Mouse (Mus musculus): ENCODE results near the gene Camk1d. TPM values are rescaled to one million over a fixed set of nuclear protein-coding genes. Genes with fewer than 3 reads are reported as not detected.
A peak's percentile ranks its signal among the peaks of the same experiment; 100 is the strongest.

The Camk1d gene
- polyA plus RNA-seq, 1 experiment from 2014 or later: 7.4 TPM

DNA sequence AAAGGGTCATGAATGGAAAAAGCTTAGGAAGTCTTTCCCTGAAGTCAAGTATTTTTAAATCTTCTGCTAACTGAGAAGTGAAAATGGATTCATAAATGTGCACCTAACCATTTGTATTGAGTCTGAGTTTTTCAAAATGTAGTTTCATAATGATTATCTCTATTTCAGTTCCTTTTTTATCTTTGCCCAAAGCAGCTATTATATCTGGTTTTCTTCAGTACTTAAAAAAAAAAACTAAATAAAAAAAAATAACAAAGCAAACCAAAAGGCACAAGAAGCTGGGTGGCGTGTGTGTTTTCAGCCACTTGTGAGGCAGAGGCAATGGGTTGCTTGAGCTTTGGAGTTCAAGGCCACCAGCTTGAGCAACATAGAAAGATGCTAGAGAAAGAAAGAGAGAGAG, 26.6 kb upstream of the Camk1d start:
- WGBS: 98% methylated on average over 1 of the region's 1 CpGs
- no peak overlapping the region for H3K4me2 ChIP-seq (ENCODE audit: low read length)
- no peaks in the 10 kb centered on the region for H3K4me1 ChIP-seq (ENCODE audit: control insufficient read depth, insufficient read depth, low read depth, low read length)
- H3K4me3 ChIP-seq (ENCODE audit: low read length): no peak overlapping the region
- H3K36me3 ChIP-seq (ENCODE audit: control insufficient read depth, insufficient read depth, low read length): no peaks in the 10 kb centered on the region
- no peak overlapping the region for H3K9ac ChIP-seq (ENCODE audit: low read depth, low read length)
- H3K27me3 ChIP-seq (replicated peaks; ENCODE audit: control insufficient read depth, insufficient read depth, low read length): no peaks in the 10 kb centered on the region
- H3K27ac ChIP-seq (ENCODE audit: low read depth, low read length): no peak overlapping the region
- no peak for ATAC-seq
- H3K9me3 ChIP-seq (ENCODE audit: control insufficient read depth, low read length): no peaks in the 10 kb centered on the region

DNA sequence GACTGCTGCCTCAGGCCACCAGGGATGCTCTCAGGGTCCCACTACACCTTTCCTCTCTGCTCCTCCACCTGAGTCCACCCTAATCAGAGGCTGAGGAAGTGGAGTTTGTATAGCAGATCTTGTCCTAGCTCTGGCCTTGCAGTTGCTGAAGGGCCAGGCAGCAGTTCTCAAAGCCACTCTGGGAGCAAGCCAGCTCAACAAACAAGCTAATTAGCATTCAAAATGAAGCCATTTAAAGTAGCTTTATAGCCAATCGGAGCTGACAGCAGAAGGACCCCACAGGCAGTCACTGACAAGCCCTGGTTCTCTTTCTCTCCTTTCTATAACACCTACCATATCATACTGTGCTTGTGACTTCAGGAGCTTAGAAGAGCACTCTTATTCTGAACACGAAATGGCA, 21.6 kb upstream of the Camk1d start:
- peak; percentile 40; the same call in 1 of the 2 replicates for ATAC-seq
- H3K9ac ChIP-seq (ENCODE audit: low read depth, low read length): no peak overlapping the region
- H3K27ac ChIP-seq (ENCODE audit: low read depth, low read length): no peak overlapping the region
- H3K4me3 ChIP-seq (ENCODE audit: low read length): no peak overlapping the region
- H3K36me3 ChIP-seq (ENCODE audit: control insufficient read depth, insufficient read depth, low read length): no peaks in the 10 kb centered on the region
- H3K4me2 ChIP-seq (ENCODE audit: low read length): no peak overlapping the region
- 33% methylated on average over 2 of the region's 2 CpGs for WGBS
- H3K9me3 ChIP-seq (ENCODE audit: control insufficient read depth, low read length): no peaks in the 10 kb centered on the region
- no peaks in the 10 kb centered on the region for H3K27me3 ChIP-seq (replicated peaks; ENCODE audit: control insufficient read depth, insufficient read depth, low read length)
- peaks cover under 1% of the 10 kb centered on the region for H3K4me1 ChIP-seq (ENCODE audit: control insufficient read depth, insufficient read depth, low read depth, low read length)

DNA sequence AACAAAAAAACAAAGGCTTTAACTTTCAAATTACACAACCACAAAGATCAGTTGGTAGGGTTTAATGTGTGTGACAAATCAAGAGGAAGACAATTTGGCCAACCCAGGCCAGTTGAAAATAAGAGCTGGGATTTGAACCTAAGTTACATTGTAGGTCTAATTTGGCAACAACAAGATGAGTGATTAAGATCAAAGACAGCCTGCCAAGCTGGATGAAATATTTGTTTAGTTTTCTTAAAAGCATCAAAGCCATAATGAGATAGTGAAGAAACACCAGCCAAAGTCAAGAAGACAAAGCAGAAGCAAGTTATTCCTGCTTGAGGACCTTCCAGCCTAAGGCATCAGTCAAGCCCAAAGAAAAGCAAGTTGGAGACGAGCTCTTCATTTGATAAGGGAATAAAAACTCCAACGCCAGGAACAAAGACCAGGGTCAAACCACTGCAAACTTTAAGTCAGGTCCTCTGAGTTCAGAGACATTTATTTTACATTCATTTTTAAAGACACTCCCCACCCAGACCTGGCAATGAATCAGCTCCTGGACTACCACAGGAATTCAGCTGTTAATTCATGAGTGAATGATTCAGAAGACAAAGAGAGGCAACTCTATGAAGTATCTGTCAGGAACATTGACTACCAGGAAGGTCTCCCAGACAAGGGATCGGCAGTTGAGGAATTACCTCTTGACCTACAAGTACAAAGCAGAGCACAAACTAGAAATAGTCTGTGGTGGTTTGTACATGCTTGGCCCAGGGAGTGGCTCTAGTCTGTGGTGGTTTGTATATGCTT, 19.2 kb upstream of the Camk1d start:
- Histone ChIP-seq H3K36me3 (ENCODE audit: control insufficient read depth, insufficient read depth, low read length) (no peaks in the 10 kb centered on the region), H3K9ac (ENCODE audit: low read depth, low read length) (no peak overlapping the region), H3K4me3 (ENCODE audit: low read length) (no peak overlapping the region), H3K9me3 (ENCODE audit: control insufficient read depth, low read length) (no peaks in the 10 kb centered on the region), H3K27me3 (replicated peaks; ENCODE audit: control insufficient read depth, insufficient read depth, low read length) (no peaks in the 10 kb centered on the region), H3K4me1 (ENCODE audit: control insufficient read depth, insufficient read depth, low read depth, low read length) (peaks cover 9% of the 10 kb centered on the region), H3K27ac (ENCODE audit: low read depth, low read length) (no peak overlapping the region), H3K4me2 (ENCODE audit: low read length) (no peak overlapping the region)
- 59% methylated on average over 3 of the region's 3 CpGs for WGBS
- ATAC-seq: no peak

DNA sequence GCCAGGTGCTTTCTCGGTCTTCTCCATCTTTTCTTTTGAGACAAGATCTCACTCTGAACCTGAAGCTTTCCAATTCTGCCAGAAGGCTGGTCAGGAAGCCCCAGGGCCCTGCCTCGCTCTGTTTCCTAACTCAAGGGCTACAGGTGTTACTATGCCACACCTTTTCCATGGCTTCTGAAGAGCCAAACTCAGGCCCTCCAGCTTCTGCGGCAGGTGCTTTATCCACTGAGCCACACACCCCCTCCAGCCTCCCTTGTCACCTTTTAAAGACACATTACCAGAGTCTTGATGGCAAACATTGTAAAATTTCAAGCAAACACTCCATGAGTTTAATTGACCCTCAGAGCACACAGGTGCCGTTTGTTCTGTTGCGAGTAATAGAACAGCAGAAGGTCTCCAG, 17.7 kb upstream of the Camk1d start:
- H3K36me3 ChIP-seq (ENCODE audit: control insufficient read depth, insufficient read depth, low read length): no peaks in the 10 kb centered on the region
- H3K4me1 ChIP-seq (ENCODE audit: control insufficient read depth, insufficient read depth, low read depth, low read length): peaks cover 9% of the 10 kb centered on the region
- H3K9ac ChIP-seq (ENCODE audit: low read depth, low read length): no peak overlapping the region
- no peaks in the 10 kb centered on the region for H3K27me3 ChIP-seq (replicated peaks; ENCODE audit: control insufficient read depth, insufficient read depth, low read length)
- H3K9me3 ChIP-seq (ENCODE audit: control insufficient read depth, low read length): no peaks in the 10 kb centered on the region
- no peak overlapping the region for H3K4me2 ChIP-seq (ENCODE audit: low read length)
- no peak overlapping the region for H3K4me3 ChIP-seq (ENCODE audit: low read length)
- WGBS: 89% methylated on average over 5 of the region's 5 CpGs
- H3K27ac ChIP-seq (ENCODE audit: low read depth, low read length): no peak overlapping the region
- ATAC-seq: no peak

DNA sequence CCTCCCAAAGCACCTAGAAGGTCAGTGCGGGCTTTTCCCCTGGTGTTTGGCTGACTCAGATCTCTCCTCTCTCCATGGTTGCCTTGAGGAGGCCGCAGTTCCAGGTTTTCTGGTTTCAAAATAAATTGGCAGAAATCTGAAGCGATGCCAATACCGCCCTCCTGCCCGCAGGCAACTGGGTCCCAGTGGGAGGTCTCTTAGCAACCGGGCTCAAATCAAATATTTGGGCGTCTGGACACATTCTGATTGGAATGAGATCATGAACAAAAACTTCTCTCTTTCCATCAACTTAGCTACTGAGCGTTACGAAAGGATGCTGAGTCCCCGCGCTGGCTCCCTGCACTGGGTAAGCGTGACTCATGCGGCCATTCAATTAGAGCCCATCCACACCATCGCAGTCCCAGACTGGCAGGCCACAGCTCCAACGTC, 16.1 kb upstream of the Camk1d start:
- no peak overlapping the region for H3K9ac ChIP-seq (ENCODE audit: low read depth, low read length)
- H3K4me3 ChIP-seq (ENCODE audit: low read length): no peak overlapping the region
- WGBS: 24% methylated on average over 15 of the region's 15 CpGs
- peak overlapping the region; percentile 35 for H3K4me2 ChIP-seq (ENCODE audit: low read length)
- no peak overlapping the region for H3K27ac ChIP-seq (ENCODE audit: low read depth, low read length)
- H3K36me3 ChIP-seq (ENCODE audit: control insufficient read depth, insufficient read depth, low read length): no peaks in the 10 kb centered on the region
- H3K27me3 ChIP-seq (replicated peaks; ENCODE audit: control insufficient read depth, insufficient read depth, low read length): no peaks in the 10 kb centered on the region
- peak; percentile 80; the same call in 1 of the 2 replicates for ATAC-seq
- no peaks in the 10 kb centered on the region for H3K9me3 ChIP-seq (ENCODE audit: control insufficient read depth, low read length)
- H3K4me1 ChIP-seq (ENCODE audit: control insufficient read depth, insufficient read depth, low read depth, low read length): peaks cover 12% of the 10 kb centered on the region

DNA sequence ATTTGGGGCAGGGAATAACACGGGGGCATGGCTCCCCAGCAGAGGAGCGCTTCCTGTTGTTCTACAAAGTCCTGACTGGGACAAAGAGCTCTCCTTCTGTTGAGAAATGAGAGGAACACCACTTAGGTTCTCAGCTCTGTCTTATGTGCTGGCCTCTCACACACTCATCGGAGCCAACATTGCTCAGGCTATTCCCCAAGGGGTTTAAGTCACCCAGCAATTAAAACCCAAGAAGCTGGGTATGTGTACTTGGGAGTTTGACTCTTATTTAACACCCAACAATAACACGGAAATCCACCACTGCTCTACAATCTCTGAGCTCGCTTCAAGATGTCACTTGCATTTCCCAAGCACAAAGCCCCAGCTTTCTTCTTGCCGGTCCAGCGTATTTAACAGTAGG, 15.6 kb upstream of the Camk1d start:
- peaks cover 16% of the 10 kb centered on the region for H3K4me1 ChIP-seq (ENCODE audit: control insufficient read depth, insufficient read depth, low read depth, low read length)
- H3K9me3 ChIP-seq (ENCODE audit: control insufficient read depth, low read length): no peaks in the 10 kb centered on the region
- no peak overlapping the region for H3K27ac ChIP-seq (ENCODE audit: low read depth, low read length)
- no peak for ATAC-seq
- no peak overlapping the region for H3K9ac ChIP-seq (ENCODE audit: low read depth, low read length)
- H3K36me3 ChIP-seq (ENCODE audit: control insufficient read depth, insufficient read depth, low read length): no peaks in the 10 kb centered on the region
- H3K27me3 ChIP-seq (replicated peaks; ENCODE audit: control insufficient read depth, insufficient read depth, low read length): no peaks in the 10 kb centered on the region
- peak overlapping the region; percentile 35 for H3K4me2 ChIP-seq (ENCODE audit: low read length)
- whole genome bisulfite sequencing: 62% methylated on average over 7 of the region's 7 CpGs
- no peak overlapping the region for H3K4me3 ChIP-seq (ENCODE audit: low read length)

DNA sequence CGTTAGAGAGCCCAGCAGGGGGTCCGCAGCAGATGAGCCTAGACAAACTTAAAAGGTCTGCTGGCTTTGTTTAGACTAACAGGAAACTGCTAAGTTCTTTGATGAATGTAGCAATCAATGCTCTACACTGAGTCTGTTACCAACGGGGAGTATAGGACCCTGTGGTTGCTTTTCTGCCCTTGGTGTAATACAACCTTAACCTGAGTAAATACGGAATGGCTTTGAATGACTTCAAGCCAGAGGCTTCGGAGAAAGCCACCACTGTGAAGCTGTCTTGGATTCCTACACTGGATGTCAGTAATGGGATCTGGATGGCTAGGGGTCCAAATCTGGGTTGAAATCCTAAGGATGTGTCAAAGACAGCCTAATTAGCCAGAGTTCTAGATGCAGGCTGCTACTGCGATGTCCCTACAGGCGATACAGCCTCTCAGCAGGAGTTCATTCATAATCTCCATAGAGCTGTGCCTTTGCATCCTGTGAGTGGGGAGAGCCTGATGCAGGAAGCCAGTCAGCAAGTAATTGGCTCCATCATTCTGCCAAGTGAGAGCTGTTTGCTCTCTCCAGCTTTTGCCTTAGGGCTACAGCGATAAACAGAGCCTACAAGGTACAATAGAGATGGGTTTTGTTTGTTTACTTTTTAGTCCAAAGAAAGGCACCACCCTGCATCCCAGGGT, 10.8 kb upstream of the Camk1d start:
- peaks cover 8% of the 10 kb centered on the region for H3K4me1 ChIP-seq (ENCODE audit: control insufficient read depth, insufficient read depth, low read depth, low read length)
- no peaks in the 10 kb centered on the region for H3K27me3 ChIP-seq (replicated peaks; ENCODE audit: control insufficient read depth, insufficient read depth, low read length)
- no peak overlapping the region for H3K9ac ChIP-seq (ENCODE audit: low read depth, low read length)
- no peak overlapping the region for H3K4me3 ChIP-seq (ENCODE audit: low read length)
- no peaks in the 10 kb centered on the region for H3K9me3 ChIP-seq (ENCODE audit: control insufficient read depth, low read length)
- no peak overlapping the region for H3K27ac ChIP-seq (ENCODE audit: low read depth, low read length)
- ATAC-seq: peak; percentile 78
- H3K4me2 ChIP-seq (ENCODE audit: low read length): no peak overlapping the region
- WGBS: 16% methylated on average over 8 of the region's 8 CpGs
- H3K36me3 ChIP-seq (ENCODE audit: control insufficient read depth, insufficient read depth, low read length): no peaks in the 10 kb centered on the region

DNA sequence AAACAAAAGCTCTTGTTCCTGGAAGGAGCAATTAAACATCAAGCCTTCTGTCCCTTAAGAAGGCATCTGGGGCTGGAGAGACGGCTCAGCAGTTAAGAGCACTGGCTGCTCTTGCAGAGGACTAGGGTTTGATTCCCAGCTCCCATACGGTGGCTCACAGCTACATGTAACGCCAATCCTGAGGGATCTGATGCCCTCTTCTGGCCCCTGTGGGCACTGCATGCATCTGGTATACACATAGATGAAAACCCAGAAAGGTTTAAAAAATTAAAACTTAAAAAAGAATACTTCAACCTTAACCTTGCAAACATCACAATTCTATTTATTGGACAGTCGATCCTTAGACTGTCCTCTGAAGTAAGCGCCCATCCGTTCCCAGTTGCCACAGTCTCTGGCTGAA, 3.4 kb upstream of the Camk1d start:
- no peak overlapping the region for H3K9ac ChIP-seq (ENCODE audit: low read depth, low read length)
- 91% methylated on average over 6 of the region's 6 CpGs for WGBS
- no peaks in the 10 kb centered on the region for H3K27me3 ChIP-seq (replicated peaks; ENCODE audit: control insufficient read depth, insufficient read depth, low read length)
- peaks cover 5% of the 10 kb centered on the region; the same call in 1 of the 2 replicates for H3K9me3 ChIP-seq (ENCODE audit: control insufficient read depth, low read length)
- ATAC-seq: no peak
- no peak overlapping the region for H3K27ac ChIP-seq (ENCODE audit: low read depth, low read length)
- no peak overlapping the region for H3K4me3 ChIP-seq (ENCODE audit: low read length)
- peaks cover 9% of the 10 kb centered on the region for H3K4me1 ChIP-seq (ENCODE audit: control insufficient read depth, insufficient read depth, low read depth, low read length)
- H3K4me2 ChIP-seq (ENCODE audit: low read length): no peak overlapping the region
- no peaks in the 10 kb centered on the region for H3K36me3 ChIP-seq (ENCODE audit: control insufficient read depth, insufficient read depth, low read length)

DNA sequence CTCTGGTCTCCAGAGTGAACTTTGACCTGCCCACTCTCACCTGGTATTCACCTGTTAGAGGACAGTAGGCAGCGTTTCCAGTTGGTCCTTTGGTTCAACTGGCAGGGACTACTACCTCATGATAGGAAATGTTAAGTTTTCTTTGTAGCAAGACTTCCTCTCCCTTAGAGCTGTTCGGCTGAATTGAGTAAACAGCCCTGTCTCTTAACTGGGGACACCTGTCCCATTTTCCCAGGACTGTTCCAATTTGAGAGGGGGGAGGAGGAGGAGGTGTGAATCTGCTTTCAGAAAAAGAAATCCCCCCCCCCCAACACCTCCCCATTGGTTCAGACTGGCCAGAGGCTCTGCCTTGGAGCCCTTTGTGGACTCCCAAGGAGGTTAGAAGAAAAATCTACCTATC, 1.2 kb upstream of the Camk1d start:
- H3K27ac ChIP-seq (ENCODE audit: low read depth, low read length): no peak overlapping the region
- H3K36me3 ChIP-seq (ENCODE audit: control insufficient read depth, insufficient read depth, low read length): no peaks in the 10 kb centered on the region
- H3K4me2 ChIP-seq (ENCODE audit: low read length): peak overlapping the region; percentile 79
- peak overlapping the region; percentile 65; the same call in 1 of the 2 replicates for H3K9ac ChIP-seq (ENCODE audit: low read depth, low read length)
- H3K4me3 ChIP-seq (ENCODE audit: low read length): peak overlapping the region; percentile 56
- H3K4me1 ChIP-seq (ENCODE audit: control insufficient read depth, insufficient read depth, low read depth, low read length): peaks cover 10% of the 10 kb centered on the region
- H3K27me3 ChIP-seq (replicated peaks; ENCODE audit: control insufficient read depth, insufficient read depth, low read length): no peaks in the 10 kb centered on the region
- 31% methylated on average over 2 of the region's 2 CpGs for WGBS
- peaks cover 5% of the 10 kb centered on the region; the same call in 1 of the 2 replicates for H3K9me3 ChIP-seq (ENCODE audit: control insufficient read depth, low read length)
- no peak for ATAC-seq

All from hindbrain, embryonic 16.5 days (tissue).